Mouse (Mus musculus): ENCODE measurements around the gene Laptm5. TPM values are rescaled to one million over a fixed set of nuclear protein-coding genes. Genes with fewer than 3 reads are reported as not detected.

The Laptm5 gene
- total RNA-seq, 1 experiment, result 40.0 TPM

DNA sequence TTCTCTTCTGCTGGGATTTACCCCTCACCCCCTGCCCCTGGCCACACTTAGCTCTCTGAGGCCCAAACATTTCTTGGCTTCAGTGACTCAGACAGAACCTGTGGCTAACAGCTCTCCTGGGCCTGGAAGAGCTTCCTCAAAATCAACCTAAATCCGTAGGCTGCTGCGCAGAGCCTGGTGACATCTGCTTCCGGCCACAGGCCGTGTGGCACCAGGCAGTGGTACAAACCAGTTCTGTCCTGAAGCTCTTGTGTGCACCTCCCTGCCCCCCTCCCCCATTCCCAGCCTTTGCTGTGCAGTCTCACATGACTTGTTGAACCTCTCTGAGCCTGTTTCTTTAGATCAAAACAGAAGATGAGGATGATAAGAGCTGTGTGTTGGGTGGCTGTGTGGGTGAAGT is 1.1 kb downstream of the Laptm5 start:
- H3K36me3 ChIP-seq (ENCODE audit: control insufficient read depth, insufficient read depth, low read length, poor library complexity, severe bottlenecking), result no peaks in the 10 kb centered on the region
- H3K4me1 ChIP-seq (ENCODE audit: control insufficient read depth in 2 of 2, insufficient read depth in 2 of 2, low read length in 2 of 2, poor library complexity in 1 of 2), result peaks cover 3 to 23% of the 10 kb centered on the region in 2 experiments; a peak in 3 of 4 replicates
- H3K4me3 ChIP-seq (ENCODE audit: insufficient read depth in 1 of 2, low read depth in 1 of 2, low read length in 2 of 2, poor library complexity in 1 of 2, severe bottlenecking in 1 of 2), result peak overlapping the region; percentile 16 to 65; a peak in 3 of 4 replicates
- DNase-seq (ENCODE audit: low read depth, low spot score), result no peak
- in situ Hi-C loops (cut with MboI; ENCODE audit: low sequenced_read_pairs in 2 of 2, unreplicated experiment in 2 of 2), result no loop called here
- peak overlapping the region; percentile 48 for H3K9ac ChIP-seq (ENCODE audit: insufficient read depth, low read depth, low read length, poor library complexity, severe bottlenecking)
- H3K9me3 ChIP-seq (ENCODE audit: control insufficient read depth, insufficient read depth, low read depth, low read length), result no peaks in the 10 kb centered on the region
- 0 out of 2 replicates have a peak overlapping the region, but pooled peaks have one; percentile 57 for H3K27ac ChIP-seq (ENCODE audit: insufficient read depth, low read depth, low read length, poor library complexity, severe bottlenecking)
- TF ChIP-seq ZNF384 (IDR thresholded peaks at IDR 0.05; ENCODE audit: low read depth, low read length), result no peak

- Histone ChIP-seq H3K9me3 (ENCODE audit: control insufficient read depth, insufficient read depth, low read depth, low read length) (no peaks in the 10 kb centered on the region), H3K4me1 (ENCODE audit: control insufficient read depth in 2 of 2, insufficient read depth in 2 of 2, low read length in 2 of 2, poor library complexity in 1 of 2) (peaks cover 3 to 26% of the 10 kb centered on the region in 2 experiments; a peak in 3 of 4 replicates), H3K4me3 (ENCODE audit: insufficient read depth in 1 of 2, low read depth in 1 of 2, low read length in 2 of 2, poor library complexity in 1 of 2, severe bottlenecking in 1 of 2) (no peak overlapping the region), H3K27ac (ENCODE audit: insufficient read depth, low read depth, low read length, poor library complexity, severe bottlenecking) (no peak overlapping the region), H3K36me3 (ENCODE audit: control insufficient read depth, insufficient read depth, low read length, poor library complexity, severe bottlenecking) (no peaks in the 10 kb centered on the region), H3K9ac (ENCODE audit: insufficient read depth, low read depth, low read length, poor library complexity, severe bottlenecking) (no peak overlapping the region)
- no peak for DNase-seq (ENCODE audit: low read depth, low spot score)
- TF ChIP-seq CHD2 (IDR thresholded peaks at IDR 0.05; ENCODE audit: low read depth, low read length) (no peak), ZC3H11A (IDR thresholded peaks at IDR 0.05; ENCODE audit: borderline replicate concordance, low read depth, low read length) (no peak), HCFC1 (IDR thresholded peaks at IDR 0.05; ENCODE audit: borderline replicate concordance, insufficient read depth, low read length) (no peak), ZNF384 (IDR thresholded peaks at IDR 0.05; ENCODE audit: low read depth, low read length) (no peak), MAFK (IDR thresholded peaks at IDR 0.05; ENCODE audit: insufficient read depth, low read depth, low read length) (no peak)
- in situ Hi-C loops (cut with MboI; ENCODE audit: low sequenced_read_pairs in 2 of 2, unreplicated experiment in 2 of 2), result no loop called here
Measured at GRCm38 (mm10) chr4:130914527-130914926, 1.6 kb downstream of the Laptm5 start.

DNA sequence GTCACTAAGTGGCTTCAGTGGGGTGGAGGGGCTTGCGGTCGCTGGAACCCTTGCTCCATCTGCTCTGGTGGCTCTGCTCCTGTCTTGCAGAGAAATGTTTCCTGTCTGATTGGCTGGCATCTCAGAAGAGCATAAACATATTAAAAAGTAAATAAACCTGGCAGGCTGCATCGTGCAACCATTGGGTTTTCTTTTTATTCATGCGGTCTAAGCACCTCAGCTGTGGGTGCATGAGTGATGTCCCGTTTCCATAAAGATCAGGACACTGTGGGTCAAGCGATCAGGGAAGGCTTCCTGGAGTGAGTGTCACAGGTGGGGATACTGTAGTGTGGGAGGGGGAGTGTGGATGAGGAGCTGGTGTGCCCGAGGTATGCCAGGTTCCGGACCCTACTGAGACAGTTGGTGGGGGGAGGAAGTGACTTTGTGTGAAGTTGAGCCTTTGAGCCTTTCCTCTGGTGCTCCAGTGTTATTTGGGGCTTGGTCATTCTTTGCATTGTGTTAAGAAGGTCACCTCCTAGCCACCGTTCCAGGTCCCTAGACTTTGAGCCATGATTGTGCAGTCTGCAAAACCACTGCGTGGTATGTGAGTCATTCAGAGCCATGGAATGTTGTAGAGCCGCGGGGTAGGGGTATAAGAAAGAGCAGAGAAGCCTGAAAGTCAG is 2.2 kb downstream of the Laptm5 start:
- H3K9me3 ChIP-seq (ENCODE audit: control insufficient read depth, insufficient read depth, low read depth, low read length), result no peaks in the 10 kb centered on the region
- H3K4me1 ChIP-seq (ENCODE audit: control insufficient read depth in 2 of 2, insufficient read depth in 2 of 2, low read length in 2 of 2, poor library complexity in 1 of 2), result peaks cover 2 to 30% of the 10 kb centered on the region in 2 experiments; a peak in 3 of 4 replicates
- H3K27ac ChIP-seq (ENCODE audit: insufficient read depth, low read depth, low read length, poor library complexity, severe bottlenecking), result no peak overlapping the region
- no peaks in the 10 kb centered on the region for H3K36me3 ChIP-seq (ENCODE audit: control insufficient read depth, insufficient read depth, low read length, poor library complexity, severe bottlenecking)
- H3K9ac ChIP-seq (ENCODE audit: insufficient read depth, low read depth, low read length, poor library complexity, severe bottlenecking), result no peak overlapping the region
- no peak for TF ChIP-seq ZC3H11A (IDR thresholded peaks at IDR 0.05; ENCODE audit: borderline replicate concordance, low read depth, low read length)
- TF ChIP-seq MAFK (IDR thresholded peaks at IDR 0.05; ENCODE audit: insufficient read depth, low read depth, low read length), result no peak
- TF ChIP-seq CHD2 (IDR thresholded peaks at IDR 0.05; ENCODE audit: low read depth, low read length), result no peak
- TF ChIP-seq HCFC1 (IDR thresholded peaks at IDR 0.05; ENCODE audit: borderline replicate concordance, insufficient read depth, low read length), result no peak
- no peak for TF ChIP-seq ZNF384 (IDR thresholded peaks at IDR 0.05; ENCODE audit: low read depth, low read length)
- DNase-seq (ENCODE audit: low read depth, low spot score), result no peak
- H3K4me3 ChIP-seq (ENCODE audit: insufficient read depth in 1 of 2, low read depth in 1 of 2, low read length in 2 of 2, poor library complexity in 1 of 2, severe bottlenecking in 1 of 2), result peak overlapping the region in 1 of 2 experiments; percentile 19; a peak in 2 of 4 replicates
- in situ Hi-C loops (cut with MboI; ENCODE audit: low sequenced_read_pairs in 2 of 2, unreplicated experiment in 2 of 2), result no loop called here

- TF ChIP-seq ZNF384 (IDR thresholded peaks at IDR 0.05; ENCODE audit: low read depth, low read length) (no peak), HCFC1 (IDR thresholded peaks at IDR 0.05; ENCODE audit: borderline replicate concordance, insufficient read depth, low read length) (no peak), MAFK (IDR thresholded peaks at IDR 0.05; ENCODE audit: insufficient read depth, low read depth, low read length) (no peak), CHD2 (IDR thresholded peaks at IDR 0.05; ENCODE audit: low read depth, low read length) (no peak), ZC3H11A (IDR thresholded peaks at IDR 0.05; ENCODE audit: borderline replicate concordance, low read depth, low read length) (no peak)
- Histone ChIP-seq H3K9ac (ENCODE audit: insufficient read depth, low read depth, low read length, poor library complexity, severe bottlenecking) (no peak overlapping the region), H3K4me3 (ENCODE audit: insufficient read depth in 1 of 2, low read depth in 1 of 2, low read length in 2 of 2, poor library complexity in 1 of 2, severe bottlenecking in 1 of 2) (no peak overlapping the region), H3K27ac (ENCODE audit: insufficient read depth, low read depth, low read length, poor library complexity, severe bottlenecking) (no peak overlapping the region), H3K9me3 (ENCODE audit: control insufficient read depth, insufficient read depth, low read depth, low read length) (no peaks in the 10 kb centered on the region), H3K36me3 (ENCODE audit: control insufficient read depth, insufficient read depth, low read length, poor library complexity, severe bottlenecking) (no peaks in the 10 kb centered on the region), H3K4me1 (ENCODE audit: control insufficient read depth in 2 of 2, insufficient read depth in 2 of 2, low read length in 2 of 2, poor library complexity in 1 of 2) (peaks cover 2 to 29% of the 10 kb centered on the region in 2 experiments; a peak in 3 of 4 replicates)
- in situ Hi-C loops (cut with MboI; ENCODE audit: low sequenced_read_pairs in 2 of 2, unreplicated experiment in 2 of 2), result no loop called here
- DNase-seq (ENCODE audit: low read depth, low spot score), result no peak
Measured at GRCm38 (mm10) chr4:130915668-130916035, 2.7 kb downstream of the Laptm5 start.
